Mouse (Mus musculus): ENCODE results near the gene Homer1. TPM values are rescaled to one million over a fixed set of nuclear protein-coding genes. Genes with fewer than 3 reads are reported as not detected.

Homer1 gene
- total and polyA plus RNA-seq, 3 experiments, result 14.6 to 32.2 (median 16.2) TPM

GRCm38 (mm10) chr13:93388594-93389241 is 89.3 kb downstream of the Homer1 start:
- no peak overlapping the region for H3K9ac ChIP-seq (ENCODE audit: insufficient read depth, low read depth)
- no peaks in the 10 kb centered on the region for H3K79me2 ChIP-seq (replicated peaks; ENCODE audit: control insufficient read depth, extremely low read depth, insufficient read depth, poor library complexity, severe bottlenecking)
- H3K4me2 ChIP-seq (ENCODE audit: insufficient read depth, low read depth, poor library complexity, severe bottlenecking), result no peak overlapping the region
- TF ChIP-seq TCF12 (IDR thresholded peaks at IDR 0.05; ENCODE audit: low read depth, low read length), result no peak
- no peak for TF ChIP-seq CTCF (conservative IDR thresholded peaks at IDR 0.05 in 1 of 2, IDR thresholded peaks at IDR 0.05 in 1 of 2; ENCODE audit: low read depth in 2 of 2, low read length in 2 of 2)
- no peak for TF ChIP-seq MYC (IDR thresholded peaks at IDR 0.05; ENCODE audit: low read depth, low read length)
- TF ChIP-seq UBTF (IDR thresholded peaks at IDR 0.05; ENCODE audit: low read depth, low read length), result no peak
- no peak for TF ChIP-seq PAX5 (IDR thresholded peaks at IDR 0.05; ENCODE audit: low read length)
- no peak for TF ChIP-seq JUN (IDR thresholded peaks at IDR 0.05; ENCODE audit: insufficient read depth, low read depth, low read length)
- no peak for TF ChIP-seq RAD21 (IDR thresholded peaks at IDR 0.05; ENCODE audit: low read depth, low read length)
- DNase-seq (ENCODE audit: extremely low read depth), result peak; percentile 9
- peaks cover 0 to 8% of the 10 kb centered on the region in 2 experiments for H3K36me3 ChIP-seq (replicated peaks in 1 of 2; ENCODE audit: control insufficient read depth in 1 of 2, insufficient read depth in 1 of 2, low read length in 1 of 2)
- in situ Hi-C loops (cut with MboI; ENCODE audit: low pct_ligation_motif_present, low pct_unique_long_range_greater_than_20kb, low sequenced_read_pairs), result no loop called here
- peaks cover 2 to 16% of the 10 kb centered on the region in 2 experiments; a peak in 2 of 4 replicates for H3K4me1 ChIP-seq (ENCODE audit: control insufficient read depth in 1 of 2, insufficient read depth in 2 of 2)
- no peaks in the 10 kb centered on the region for H3K9me3 ChIP-seq (replicated peaks; ENCODE audit: low read length)
- dilution Hi-C loops (cut with MboI; ENCODE audit: extremely low pct_ligation_motif_present, extremely low pct_unique_long_range_greater_than_20kb, low sequenced_read_pairs), result no loop called here
- H3K4me3 ChIP-seq (replicated peaks in 1 of 3; ENCODE audit: low read depth in 2 of 3, low read length in 2 of 3, poor library complexity in 1 of 3), result no peak overlapping the region
- H3K27me3 ChIP-seq (replicated peaks), result no peaks in the 10 kb centered on the region
- H3K27ac ChIP-seq (ENCODE audit: insufficient read depth, low read depth), result no peak overlapping the region

GRCm38 (mm10) chr13:93389242-93389625 is 89.8 kb downstream of the Homer1 start:
- in situ Hi-C loops (cut with MboI; ENCODE audit: low pct_ligation_motif_present, low pct_unique_long_range_greater_than_20kb, low sequenced_read_pairs) (no loop called here), dilution Hi-C loops (cut with MboI; ENCODE audit: extremely low pct_ligation_motif_present, extremely low pct_unique_long_range_greater_than_20kb, low sequenced_read_pairs) (no loop called here)
- Histone ChIP-seq H3K4me1 (ENCODE audit: control insufficient read depth in 1 of 2, insufficient read depth in 2 of 2) (peaks cover 2 to 16% of the 10 kb centered on the region in 2 experiments; a peak in 2 of 4 replicates), H3K36me3 (replicated peaks in 1 of 2; ENCODE audit: control insufficient read depth in 1 of 2, insufficient read depth in 1 of 2, low read length in 1 of 2) (peaks cover 0 to 12% of the 10 kb centered on the region in 2 experiments), H3K4me3 (replicated peaks in 1 of 3; ENCODE audit: low read depth in 2 of 3, low read length in 2 of 3, poor library complexity in 1 of 3) (no peak overlapping the region), H3K27ac (ENCODE audit: insufficient read depth, low read depth) (no peak overlapping the region), H3K9ac (ENCODE audit: insufficient read depth, low read depth) (no peak overlapping the region), H3K9me3 (replicated peaks; ENCODE audit: low read length) (no peaks in the 10 kb centered on the region), H3K27me3 (replicated peaks) (no peaks in the 10 kb centered on the region), H3K4me2 (ENCODE audit: insufficient read depth, low read depth, poor library complexity, severe bottlenecking) (no peak overlapping the region), H3K79me2 (replicated peaks; ENCODE audit: control insufficient read depth, extremely low read depth, insufficient read depth, poor library complexity, severe bottlenecking) (no peaks in the 10 kb centered on the region)
- TF ChIP-seq CHD2 (IDR thresholded peaks at IDR 0.05; ENCODE audit: low read length) (no peak), RCOR1 (conservative IDR thresholded peaks at IDR 0.05; ENCODE audit: low read depth, low read length) (no peak), KAT2A (IDR thresholded peaks at IDR 0.05; ENCODE audit: insufficient replicate concordance, low read length) (no peak), UBTF (IDR thresholded peaks at IDR 0.05; ENCODE audit: low read depth, low read length) (no peak), EP300 (IDR thresholded peaks at IDR 0.05; ENCODE audit: low read length) (no peak), BHLHE40 (IDR thresholded peaks at IDR 0.05; ENCODE audit: low read depth, low read length) (no peak), ZKSCAN1 (IDR thresholded peaks at IDR 0.05; ENCODE audit: borderline replicate concordance, low read depth, low read length) (no peak), CHD1 (IDR thresholded peaks at IDR 0.05; ENCODE audit: low read depth, low read length) (no peak), ZMIZ1 (IDR thresholded peaks at IDR 0.05; ENCODE audit: low read depth, low read length) (no peak), SMC3 (IDR thresholded peaks at IDR 0.05; ENCODE audit: low read depth, low read length) (no peak), POLR2A (IDR thresholded peaks at IDR 0.05; ENCODE audit: low read depth, low read length) (no peak), TBP (conservative IDR thresholded peaks at IDR 0.05; ENCODE audit: low read depth, low read length) (no peak), MAZ (IDR thresholded peaks at IDR 0.05; ENCODE audit: low read depth, low read length) (no peak), E2F4 (IDR thresholded peaks at IDR 0.05; ENCODE audit: insufficient replicate concordance, low read depth, low read length) (no peak)
- DNase-seq (ENCODE audit: extremely low read depth), result no peak

Measured in CH12.LX (cell line).